Mouse (Mus musculus): ENCODE data around the gene Cdc5l. TPM values are rescaled to one million over a fixed set of nuclear protein-coding genes. Genes with fewer than 3 reads are reported as not detected.
A peak's percentile ranks its signal among the peaks of the same experiment; 100 is the strongest.
"Not testable (repeated sequence)": the region's sequence is repeated elsewhere in the genome, so short reads cannot be mapped to it uniquely, and the experiment has no call there.

The Cdc5l gene
- 10 to 100 TPM; 31.3 to 33.9 TPM for total RNA-seq (2021)
- long read RNA-seq, experiment 1, transcript Cdc5l-201 (16 exons, 3,027 nt): major isoform, 19 of 21 reads
- long read RNA-seq, experiment 1, partial matches to known transcripts: 1 of 21 reads
- long read RNA-seq, experiment 1, other reads (novel, unspliced or antisense): 1 of 21 reads
- long read RNA-seq, experiment 2, transcript Cdc5l-201 (16 exons, 3,027 nt): major isoform, 17 of 21 reads
- long read RNA-seq, experiment 2, partial matches to known transcripts: 4 of 21 reads
- long read RNA-seq, experiment 2, other reads (novel, unspliced or antisense): 0 of 21 reads

GRCm38 (mm10) chr17:45433419-45434261 is at the start of gene Cdc5l:
TSS of gene Cdc5l (minus strand) at chr17:45433737.
- intact Hi-C loops (cut with DNase I; ENCODE audit: low total_unique reads): no loop called here
- peak; percentile 97 for DNase-seq

- intact Hi-C loops (cut with DNase I; ENCODE audit: low total_unique reads): loop anchor here (2.0 kb wide), 1 partner anchor 70 kb away; no protein-coding TSS in a partner anchor
- no peak for DNase-seq
These were observed 46.9 kb upstream of the Cdc5l start for GRCm38 (mm10) chr17:45480429-45480828.

DNA sequence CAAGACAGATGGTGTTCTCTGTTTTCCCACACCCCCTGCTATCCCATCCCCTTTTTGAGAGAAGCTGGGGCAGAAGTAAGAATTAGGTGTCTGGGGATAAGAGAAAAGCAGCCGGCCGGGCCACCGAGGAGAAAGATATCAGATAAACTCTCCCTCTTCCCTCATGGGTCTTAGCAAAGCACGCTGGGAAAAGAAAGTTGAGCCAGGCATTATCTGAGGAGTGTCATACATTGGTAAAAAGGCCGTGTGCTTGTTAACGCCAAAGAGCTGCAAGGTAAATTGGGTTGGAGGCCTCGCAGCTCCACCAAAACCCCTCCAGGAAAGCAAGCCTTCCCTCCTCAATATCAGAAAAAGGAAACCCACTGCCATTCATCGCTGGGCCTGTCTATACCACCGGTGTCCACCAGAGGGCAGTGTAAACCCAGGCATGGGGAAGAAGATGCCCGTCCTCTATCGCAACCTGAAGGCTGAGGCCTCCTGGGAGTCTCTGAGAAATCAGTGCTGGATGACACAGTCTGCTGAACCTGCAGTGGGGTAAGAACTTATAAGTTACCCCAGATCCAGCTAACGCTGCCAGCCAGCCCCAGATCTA is 44.8 kb upstream of the Cdc5l start:
- intact Hi-C loops (cut with DNase I; ENCODE audit: low total_unique reads): no loop called here
- DNase-seq: peak; percentile 69

- DNase-seq: peak; percentile 57
- intact Hi-C loops (cut with DNase I; ENCODE audit: low total_unique reads): no loop called here
These were observed 41.3 kb upstream of the Cdc5l start, which contains the start of gene Spats1 for GRCm38 (mm10) chr17:45474669-45475465. TSS of gene Spats1 (minus strand) at chr17:45475415.

DNA sequence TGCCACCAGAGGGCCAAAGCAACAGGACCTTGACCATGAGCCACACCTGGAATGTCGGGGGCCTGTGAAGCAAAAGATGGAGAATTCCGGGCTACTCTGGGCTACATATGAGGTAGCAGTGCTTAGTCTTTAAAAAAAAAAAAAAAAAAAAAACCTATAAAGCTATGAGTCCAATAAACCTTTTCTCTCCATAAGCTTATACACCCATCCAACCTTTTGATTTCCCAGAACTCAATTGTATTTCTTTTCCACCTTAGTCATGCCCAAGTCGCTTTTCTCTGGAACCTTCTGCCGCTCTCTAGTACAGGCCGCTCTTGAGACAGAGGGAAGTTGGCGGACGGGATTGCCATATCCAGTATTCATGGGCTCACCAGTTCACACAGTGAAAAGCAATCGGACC is 40.6 kb upstream of the Cdc5l start:
- DNase-seq: no peak

GRCm38 (mm10) chr17:45473667-45474066 is 40.1 kb upstream of the Cdc5l start:
- no peak for DNase-seq
- intact Hi-C loops (cut with DNase I; ENCODE audit: low total_unique reads): no loop called here

More for the DNA sequence above, 40.6 kb upstream of the Cdc5l start:
- intact Hi-C loops (cut with DNase I; ENCODE audit: low total_unique reads): no loop called here

DNA sequence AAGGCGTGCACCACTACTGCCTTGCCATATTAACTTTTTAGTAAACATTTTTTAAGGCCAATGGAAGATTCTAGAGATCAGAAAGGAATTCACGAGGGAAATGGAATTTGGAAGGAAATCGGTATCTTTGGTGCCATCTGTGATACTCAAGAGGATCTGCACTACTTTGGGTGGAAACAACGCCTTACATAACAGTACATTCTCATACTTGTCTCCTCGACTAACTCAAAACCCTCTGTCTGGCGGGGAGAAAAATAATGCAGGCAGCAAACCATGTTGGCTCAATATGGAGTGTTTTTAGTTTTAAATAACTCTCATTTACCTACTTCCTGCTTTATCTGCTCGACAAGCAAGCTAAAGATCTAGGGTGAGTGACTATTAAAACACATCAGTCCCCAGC is 37.2 kb upstream of the Cdc5l start:
- intact Hi-C loops (cut with DNase I; ENCODE audit: low total_unique reads): no loop called here
- DNase-seq: no peak

DNA sequence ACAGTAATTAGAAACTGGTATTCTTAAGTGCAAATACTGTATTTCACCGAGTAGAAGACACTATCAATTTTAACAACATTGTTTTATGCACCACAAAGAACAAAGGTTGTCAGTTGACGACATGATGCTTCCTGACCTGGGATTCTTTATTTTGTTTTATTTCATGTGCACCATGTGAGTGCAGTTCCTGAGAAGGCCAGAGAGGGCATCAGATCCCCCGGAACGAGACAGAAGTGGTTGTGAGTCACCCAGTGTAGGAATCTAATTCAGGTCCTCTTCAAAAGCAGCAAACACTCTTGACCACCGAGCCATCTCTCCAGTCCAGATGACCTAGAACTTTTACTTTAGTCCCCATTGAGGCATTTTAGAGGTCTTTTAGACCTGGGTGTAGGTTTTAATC is 34.8 kb upstream of the Cdc5l start:
- intact Hi-C loops (cut with DNase I; ENCODE audit: low total_unique reads): no loop called here
- no peak for DNase-seq

DNA sequence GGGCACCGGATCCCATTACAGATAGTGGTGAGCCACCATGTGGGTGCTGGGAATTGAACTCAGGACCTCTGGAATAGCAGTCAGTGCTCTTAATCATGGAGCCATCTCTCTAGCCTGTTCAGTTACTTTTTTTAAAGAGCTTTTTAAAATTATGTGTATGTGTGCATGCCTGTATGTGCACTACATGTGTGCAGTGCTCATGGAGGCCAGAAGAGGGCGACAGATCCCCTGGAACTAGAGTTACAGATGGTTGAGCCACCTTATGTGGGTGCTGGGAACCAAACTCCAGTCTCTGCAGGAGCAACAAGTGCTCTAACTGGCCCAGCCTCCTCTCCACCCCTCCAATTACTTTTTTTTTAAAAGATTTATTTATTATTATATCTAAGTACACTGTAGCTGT is 33.2 kb upstream of the Cdc5l start:
- DNase-seq: no peak
- intact Hi-C loops (cut with DNase I; ENCODE audit: low total_unique reads): no loop called here

GRCm38 (mm10) chr17:45464255-45464654 is 30.7 kb upstream of the Cdc5l start:
- intact Hi-C loops (cut with DNase I; ENCODE audit: low total_unique reads): no loop called here
- no peak for DNase-seq

GRCm38 (mm10) chr17:45462506-45462905 is 29.0 kb upstream of the Cdc5l start:
- intact Hi-C loops (cut with DNase I; ENCODE audit: low total_unique reads): no loop called here
- DNase-seq: no peak

DNA sequence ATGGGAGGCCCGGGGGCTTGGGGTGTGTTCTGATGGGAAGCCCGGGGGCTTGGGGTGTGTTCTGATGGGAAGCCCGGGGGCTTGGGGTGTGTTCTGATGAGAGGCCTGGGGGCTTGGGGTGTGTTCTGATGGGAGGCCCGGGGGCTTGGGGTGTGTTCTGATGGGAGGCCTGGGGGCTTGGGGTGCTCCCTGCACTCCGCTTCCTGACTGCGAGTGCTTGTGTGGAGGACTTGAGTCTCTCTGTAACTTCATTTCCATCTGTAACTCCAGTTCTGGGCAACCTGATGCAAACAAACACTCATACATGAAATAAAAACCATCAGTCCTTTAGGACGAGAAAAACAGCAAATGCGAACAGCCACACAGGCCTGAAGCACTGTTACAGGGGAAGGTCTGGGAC is 25.5 kb upstream of the Cdc5l start:
- DNase-seq: no peak
- intact Hi-C loops (cut with DNase I; ENCODE audit: low total_unique reads): no loop called here

DNA sequence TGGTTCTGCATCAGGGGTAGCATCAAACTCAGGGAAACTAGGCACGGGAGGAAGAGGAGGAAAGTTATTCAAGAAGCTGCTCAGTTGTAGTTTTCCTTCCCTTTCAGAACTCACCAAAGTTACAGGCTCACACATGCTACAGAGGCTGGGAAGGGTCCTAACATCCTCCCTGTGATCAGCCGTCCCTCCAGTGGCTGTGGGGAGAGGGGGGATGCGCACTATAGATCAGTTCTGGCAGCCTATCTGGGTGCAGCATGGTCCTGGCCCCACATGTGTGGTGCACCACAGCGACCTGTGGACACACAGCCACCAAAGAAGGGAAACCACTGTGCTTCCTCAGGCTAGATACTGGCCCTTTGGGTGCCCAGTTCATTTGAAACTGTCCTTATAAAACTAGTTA is 25.0 kb upstream of the Cdc5l start:
- DNase-seq: no peak
- intact Hi-C loops (cut with DNase I; ENCODE audit: low total_unique reads): no loop called here

GRCm38 (mm10) chr17:45457487-45457886 is 23.9 kb upstream of the Cdc5l start:
- no peak for DNase-seq
- intact Hi-C loops (cut with DNase I; ENCODE audit: low total_unique reads): no loop called here

- intact Hi-C loops (cut with DNase I; ENCODE audit: low total_unique reads): no loop called here
- DNase-seq: no peak
These were observed 23.0 kb upstream of the Cdc5l start for GRCm38 (mm10) chr17:45456260-45457152.

DNA sequence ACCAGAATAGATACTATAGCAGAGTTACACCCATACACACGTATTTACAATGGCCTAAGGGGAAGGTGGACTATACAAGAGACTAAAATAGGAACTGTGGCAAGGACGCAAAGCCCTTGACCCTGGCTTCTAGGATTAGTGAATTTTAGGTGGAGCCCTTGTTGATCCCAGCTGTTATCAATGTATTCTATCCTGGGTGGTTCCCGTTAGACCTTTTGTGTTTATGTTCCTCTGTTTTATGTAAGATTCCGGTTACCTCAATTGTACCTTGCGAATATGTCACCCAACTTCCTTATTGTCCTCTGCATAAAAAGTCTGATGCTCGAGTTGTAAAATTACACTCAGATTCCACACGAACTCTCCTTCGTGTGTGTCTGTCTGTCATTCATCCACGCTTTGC is 22.2 kb upstream of the Cdc5l start:
- intact Hi-C loops (cut with DNase I; ENCODE audit: low total_unique reads); DNase-seq: not testable (repeated sequence)

DNA sequence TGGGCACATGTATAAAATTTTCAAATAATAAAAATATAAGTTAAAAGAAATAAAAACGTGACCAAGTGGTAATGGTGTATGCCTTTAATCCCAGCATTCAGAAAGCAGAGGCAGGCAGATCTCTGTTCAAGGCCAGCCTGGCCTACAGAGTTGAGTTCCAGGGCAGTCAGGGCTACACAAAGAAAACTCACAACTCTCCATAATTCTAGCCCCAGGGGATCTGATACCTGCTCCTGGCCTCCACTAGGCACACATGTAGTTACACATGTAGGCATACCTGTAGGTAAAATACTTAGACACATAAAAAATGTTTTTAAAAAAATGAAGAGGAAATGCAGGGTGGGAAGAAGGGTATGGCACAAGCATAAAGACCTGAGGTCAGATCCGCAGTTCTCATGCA is 21.3 kb upstream of the Cdc5l start:
- intact Hi-C loops (cut with DNase I; ENCODE audit: low total_unique reads): no loop called here
- DNase-seq: no peak

GRCm38 (mm10) chr17:45452271-45452670 is 18.7 kb upstream of the Cdc5l start:
- DNase-seq: no peak
- intact Hi-C loops (cut with DNase I; ENCODE audit: low total_unique reads): no loop called here

GRCm38 (mm10) chr17:45450153-45450552 is 16.6 kb upstream of the Cdc5l start:
- intact Hi-C loops (cut with DNase I; ENCODE audit: low total_unique reads): no loop called here
- no peak for DNase-seq
